Mouse (Mus musculus) frontal cortex, postnatal 14 days (tissue): Measurements from ENCODE around the gene Sidt2.
A peak's percentile ranks its signal among the peaks of the same experiment; 100 is the strongest.

Source experiments
- DNase-seq, 2 experiments: peaks; one replicate each; pipeline ENCODE4 v3.0.0; 2022; ENCODE audit warnings: low spot score in 2 of 2

Sidt2 gene

GRCm38 (mm10) chr9:45911673-45912072 lies 43.4 kb downstream of the Sidt2 start:
- peak in 1 of 2 experiments; percentile 38 for DNase-seq

GRCm38 (mm10) chr9:45910995-45911394 lies 44.1 kb downstream of the Sidt2 start:
- DNase-seq, result no peak

- DNase-seq, result peak in 1 of 2 experiments; percentile 22
These were observed 48.0 kb downstream of the Sidt2 start for GRCm38 (mm10) chr9:45907078-45907428.

- DNase-seq, result peak; percentile 76 to 83
These were observed 48.5 kb downstream of the Sidt2 start, which contains the start of the genes Pcsk7 and Rnf214 for GRCm38 (mm10) chr9:45906355-45907077. Gene Pcsk7 (plus strand): TSS chr9:45906497. Gene Rnf214 (minus strand): TSS chr9:45906911.

- DNase-seq, result peak in 1 of 2 experiments; percentile 27
These were observed 49.2 kb downstream of the Sidt2 start for GRCm38 (mm10) chr9:45905811-45906237.

- DNase-seq, result no peak
These were observed 49.9 kb downstream of the Sidt2 start for GRCm38 (mm10) chr9:45905196-45905595.

- no peak for DNase-seq
These were observed 61.4 kb downstream of the Sidt2 start for GRCm38 (mm10) chr9:45893681-45894080.
